Mouse (Mus musculus): ENCODE results near the gene Sdsl. TPM values are rescaled to one million over a fixed set of nuclear protein-coding genes. Genes with fewer than 3 reads are reported as not detected.
A peak's percentile ranks its signal among the peaks of the same experiment; 100 is the strongest.

Sdsl gene
- polyA plus RNA-seq, 1 experiment from 2014 or later: 14.1 TPM

DNA sequence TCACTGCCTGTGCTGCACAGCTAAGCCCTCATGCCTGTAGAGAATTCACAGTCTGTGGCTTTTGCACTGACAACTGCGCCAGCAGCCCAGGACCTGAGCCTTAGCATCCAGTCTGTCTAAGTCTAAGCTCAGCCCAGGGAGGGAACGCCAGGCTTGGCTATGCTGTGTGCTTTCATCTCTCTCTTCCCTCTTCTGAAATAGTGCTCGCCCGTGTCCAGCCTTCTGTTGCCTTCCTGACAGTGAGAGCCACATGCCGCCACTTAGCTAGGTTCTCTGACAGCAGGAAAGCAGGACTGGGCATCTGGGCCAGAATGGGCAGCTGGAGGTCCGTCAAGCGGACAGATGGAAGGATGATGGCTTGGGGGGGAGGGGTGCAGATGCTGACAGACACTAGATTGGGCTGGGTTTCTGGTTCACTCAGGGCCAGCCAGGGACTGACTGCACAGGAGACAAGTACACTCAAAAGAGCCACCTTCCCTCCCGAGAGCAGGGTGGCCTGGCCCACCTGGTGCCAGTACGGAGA is 21.3 kb upstream of the Sdsl start:
- Histone ChIP-seq H3K27me3 (ENCODE audit: control insufficient read depth, insufficient read depth, low read length) (no peaks in the 10 kb centered on the region), H3K4me3 (ENCODE audit: control insufficient read depth in 1 of 2, insufficient read depth in 1 of 2, low read depth in 1 of 2, low read length in 2 of 2) (no peak overlapping the region), H3K4me2 (ENCODE audit: low read length) (no peak overlapping the region), H3K9ac (ENCODE audit: low read length) (no peak overlapping the region), H3K9me3 (ENCODE audit: control insufficient read depth, low read length) (no peaks in the 10 kb centered on the region), H3K27ac (replicated peaks in 1 of 2; ENCODE audit: control insufficient read depth in 1 of 2, insufficient read depth in 1 of 2, low read depth in 2 of 2, low read length in 2 of 2) (no peak overlapping the region), H3K4me1 (ENCODE audit: control insufficient read depth in 2 of 2, insufficient read depth in 2 of 2, low read length in 2 of 2) (peaks cover 8 to 10% of the 10 kb centered on the region in 2 experiments), H3K36me3 (ENCODE audit: control insufficient read depth, insufficient read depth, low read length) (peaks cover 33% of the 10 kb centered on the region)
- no peak for ATAC-seq (ENCODE audit: insufficient number of reproducible peaks, insufficient read depth, low FRiP score, low read depth)
- WGBS: 84% methylated on average over 9 of the region's 9 CpGs

DNA sequence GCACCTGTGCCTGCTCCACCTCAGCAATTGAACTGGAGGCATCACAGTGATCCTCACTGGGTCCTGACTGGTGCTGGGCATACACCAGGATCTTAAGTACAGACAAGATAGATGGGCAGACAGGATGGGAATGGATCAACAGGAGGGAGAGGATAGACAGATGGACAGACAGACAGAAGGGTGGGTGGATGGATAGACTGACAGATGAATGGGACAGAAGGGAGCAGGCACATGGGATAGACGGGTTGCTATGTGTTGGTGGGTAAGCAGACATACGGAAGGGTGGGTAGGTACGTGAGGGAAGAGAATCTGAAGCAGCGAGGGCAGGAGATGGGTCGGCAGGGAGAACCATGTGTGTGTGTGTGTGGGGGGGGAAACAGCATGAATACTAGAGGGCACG is 20.8 kb upstream of the Sdsl start:
- Histone ChIP-seq H3K9me3 (ENCODE audit: control insufficient read depth, low read length) (no peaks in the 10 kb centered on the region), H3K4me2 (ENCODE audit: low read length) (no peak overlapping the region), H3K27me3 (ENCODE audit: control insufficient read depth, insufficient read depth, low read length) (no peaks in the 10 kb centered on the region), H3K4me3 (ENCODE audit: control insufficient read depth in 1 of 2, insufficient read depth in 1 of 2, low read depth in 1 of 2, low read length in 2 of 2) (no peak overlapping the region), H3K27ac (replicated peaks in 1 of 2; ENCODE audit: control insufficient read depth in 1 of 2, insufficient read depth in 1 of 2, low read depth in 2 of 2, low read length in 2 of 2) (no peak overlapping the region), H3K4me1 (ENCODE audit: control insufficient read depth in 2 of 2, insufficient read depth in 2 of 2, low read length in 2 of 2) (peaks cover 8 to 10% of the 10 kb centered on the region in 2 experiments), H3K36me3 (ENCODE audit: control insufficient read depth, insufficient read depth, low read length) (peaks cover 29% of the 10 kb centered on the region), H3K9ac (ENCODE audit: low read length) (no peak overlapping the region)
- ATAC-seq (ENCODE audit: insufficient number of reproducible peaks, insufficient read depth, low FRiP score, low read depth): no peak
- 94% methylated on average over 6 of the region's 6 CpGs for WGBS

DNA sequence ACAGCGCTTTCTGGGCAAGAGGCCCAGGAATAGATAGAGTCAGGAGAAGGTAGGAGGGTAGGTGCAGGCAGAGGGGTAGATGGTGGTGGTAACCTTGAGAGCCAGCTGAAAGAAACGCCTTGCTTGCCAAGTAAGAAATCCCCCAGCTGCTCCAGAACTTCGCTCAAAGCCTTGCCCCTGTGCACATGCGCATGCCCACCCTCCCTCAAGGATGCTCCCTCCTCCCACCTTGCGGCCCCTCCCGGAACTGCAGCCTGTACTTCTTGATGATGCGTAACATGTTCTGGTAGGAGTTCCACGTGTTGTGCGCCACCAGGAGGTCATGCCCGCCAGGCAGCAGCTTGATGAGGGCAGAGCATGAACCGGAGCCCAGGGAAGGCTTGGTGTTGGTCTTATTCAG is 19.8 kb upstream of the Sdsl start:
- Histone ChIP-seq H3K27me3 (ENCODE audit: control insufficient read depth, insufficient read depth, low read length) (no peaks in the 10 kb centered on the region), H3K4me1 (ENCODE audit: control insufficient read depth in 2 of 2, insufficient read depth in 2 of 2, low read length in 2 of 2) (peaks cover 8 to 10% of the 10 kb centered on the region in 2 experiments), H3K4me3 (ENCODE audit: control insufficient read depth in 1 of 2, insufficient read depth in 1 of 2, low read depth in 1 of 2, low read length in 2 of 2) (no peak overlapping the region), H3K4me2 (ENCODE audit: low read length) (no peak overlapping the region), H3K9me3 (ENCODE audit: control insufficient read depth, low read length) (no peaks in the 10 kb centered on the region), H3K27ac (replicated peaks in 1 of 2; ENCODE audit: control insufficient read depth in 1 of 2, insufficient read depth in 1 of 2, low read depth in 2 of 2, low read length in 2 of 2) (no peak overlapping the region), H3K9ac (ENCODE audit: low read length) (no peak overlapping the region), H3K36me3 (ENCODE audit: control insufficient read depth, insufficient read depth, low read length) (peaks cover 34% of the 10 kb centered on the region)
- WGBS: 72% methylated on average over 11 of the region's 11 CpGs
- no peak for ATAC-seq (ENCODE audit: insufficient number of reproducible peaks, insufficient read depth, low FRiP score, low read depth)

DNA sequence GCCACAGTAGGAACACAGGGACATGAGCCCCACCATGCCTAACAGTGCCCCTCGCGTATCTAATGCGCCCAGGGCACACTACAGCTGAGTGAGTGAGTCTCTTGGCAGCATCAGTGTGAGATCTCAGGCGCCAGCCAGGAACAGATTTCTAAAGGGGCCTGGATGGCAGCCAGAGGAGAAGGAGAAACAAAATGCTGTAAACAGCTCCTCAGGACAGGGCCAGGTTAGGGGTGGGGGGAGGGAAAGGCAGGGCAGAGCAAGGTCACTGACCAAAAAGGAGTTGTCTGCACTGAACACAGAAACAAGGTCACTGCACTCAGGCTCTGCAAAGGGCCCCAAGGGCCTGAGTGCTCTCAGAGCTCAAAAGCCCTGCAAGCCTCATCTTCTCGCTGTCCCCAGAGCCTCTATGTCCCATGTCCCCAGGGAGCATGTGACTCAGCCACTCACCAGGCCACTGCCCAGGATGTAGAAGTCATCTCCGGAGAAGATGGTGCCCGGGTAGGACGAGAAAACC is 18.1 kb upstream of the Sdsl start:
- 48% methylated on average over 8 of the region's 8 CpGs for WGBS
- Histone ChIP-seq H3K9me3 (ENCODE audit: control insufficient read depth, low read length) (no peaks in the 10 kb centered on the region), H3K4me1 (ENCODE audit: control insufficient read depth in 2 of 2, insufficient read depth in 2 of 2, low read length in 2 of 2) (peaks cover 8 to 10% of the 10 kb centered on the region in 2 experiments), H3K4me3 (ENCODE audit: control insufficient read depth in 1 of 2, insufficient read depth in 1 of 2, low read depth in 1 of 2, low read length in 2 of 2) (no peak overlapping the region), H3K9ac (ENCODE audit: low read length) (0 out of 2 replicates have a peak overlapping the region, but pooled peaks have one; percentile 0), H3K36me3 (ENCODE audit: control insufficient read depth, insufficient read depth, low read length) (peaks cover 48% of the 10 kb centered on the region), H3K27ac (replicated peaks in 1 of 2; ENCODE audit: control insufficient read depth in 1 of 2, insufficient read depth in 1 of 2, low read depth in 2 of 2, low read length in 2 of 2) (peak overlapping the region; percentile 59 to 71), H3K27me3 (ENCODE audit: control insufficient read depth, insufficient read depth, low read length) (no peaks in the 10 kb centered on the region), H3K4me2 (ENCODE audit: low read length) (no peak overlapping the region)
- no peak for ATAC-seq (ENCODE audit: insufficient number of reproducible peaks, insufficient read depth, low FRiP score, low read depth)

DNA sequence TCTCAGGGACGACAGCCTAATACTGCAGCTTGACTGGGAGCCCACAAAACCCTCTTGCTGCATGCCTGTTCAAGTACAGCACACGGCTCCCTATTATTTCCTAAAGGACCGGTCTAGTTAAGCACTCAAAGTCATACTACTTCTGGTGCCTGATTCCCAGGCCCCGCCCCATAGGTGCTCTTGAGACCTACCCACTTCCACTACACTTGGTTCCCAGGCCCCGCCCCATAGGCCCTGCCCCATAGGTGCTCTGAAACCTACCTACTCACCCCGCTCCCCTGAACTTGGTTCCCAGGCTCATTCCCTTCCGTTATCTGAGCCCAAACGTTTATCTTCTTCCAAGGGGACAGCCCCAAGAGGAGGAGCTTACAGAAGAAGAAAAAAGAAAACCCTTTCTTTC is 15.2 kb upstream of the Sdsl start:
- Histone ChIP-seq H3K4me2 (ENCODE audit: low read length) (no peak overlapping the region), H3K27me3 (ENCODE audit: control insufficient read depth, insufficient read depth, low read length) (no peaks in the 10 kb centered on the region), H3K9me3 (ENCODE audit: control insufficient read depth, low read length) (no peaks in the 10 kb centered on the region), H3K4me3 (ENCODE audit: control insufficient read depth in 1 of 2, insufficient read depth in 1 of 2, low read depth in 1 of 2, low read length in 2 of 2) (no peak overlapping the region), H3K4me1 (ENCODE audit: control insufficient read depth in 2 of 2, insufficient read depth in 2 of 2, low read length in 2 of 2) (peaks cover 8 to 10% of the 10 kb centered on the region in 2 experiments), H3K9ac (ENCODE audit: low read length) (no peak overlapping the region), H3K36me3 (ENCODE audit: control insufficient read depth, insufficient read depth, low read length) (peaks cover 50% of the 10 kb centered on the region), H3K27ac (replicated peaks in 1 of 2; ENCODE audit: control insufficient read depth in 1 of 2, insufficient read depth in 1 of 2, low read depth in 2 of 2, low read length in 2 of 2) (no peak overlapping the region)
- WGBS: 78% methylated on average over 8 of the region's 8 CpGs
- no peak for ATAC-seq (ENCODE audit: insufficient number of reproducible peaks, insufficient read depth, low FRiP score, low read depth)

DNA sequence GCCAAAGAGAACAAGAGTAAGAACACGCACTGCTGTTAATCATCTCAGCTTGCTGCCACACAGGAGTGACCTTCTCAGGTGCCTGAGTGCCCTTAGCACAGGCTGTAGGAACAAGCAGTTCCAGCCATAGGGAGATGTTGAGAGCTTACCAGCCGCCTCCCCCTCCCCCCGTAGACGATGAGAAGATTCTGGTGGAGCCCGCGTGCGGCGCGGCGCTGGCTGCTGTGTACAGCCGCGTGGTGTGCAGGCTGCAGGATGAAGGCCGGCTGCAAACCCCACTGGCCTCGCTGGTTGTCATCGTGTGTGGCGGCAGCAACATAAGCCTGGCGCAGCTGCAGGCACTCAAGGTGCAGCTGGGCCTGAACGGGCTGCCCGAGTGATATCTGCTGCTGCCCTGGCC is 10.8 kb upstream of the Sdsl start:
- H3K36me3 ChIP-seq (ENCODE audit: control insufficient read depth, insufficient read depth, low read length): peaks cover 38% of the 10 kb centered on the region
- H3K4me3 ChIP-seq (ENCODE audit: control insufficient read depth in 1 of 2, insufficient read depth in 1 of 2, low read depth in 1 of 2, low read length in 2 of 2): no peak overlapping the region
- WGBS: 76% methylated on average over 19 of the region's 19 CpGs
- no peak overlapping the region for H3K9ac ChIP-seq (ENCODE audit: low read length)
- no peak overlapping the region for H3K27ac ChIP-seq (replicated peaks in 1 of 2; ENCODE audit: control insufficient read depth in 1 of 2, insufficient read depth in 1 of 2, low read depth in 2 of 2, low read length in 2 of 2)
- no peaks in the 10 kb centered on the region for H3K9me3 ChIP-seq (ENCODE audit: control insufficient read depth, low read length)
- no peak overlapping the region for H3K4me2 ChIP-seq (ENCODE audit: low read length)
- H3K27me3 ChIP-seq (ENCODE audit: control insufficient read depth, insufficient read depth, low read length): no peaks in the 10 kb centered on the region
- no peaks in the 10 kb centered on the region for H3K4me1 ChIP-seq (ENCODE audit: control insufficient read depth in 2 of 2, insufficient read depth in 2 of 2, low read length in 2 of 2)
- ATAC-seq (ENCODE audit: insufficient number of reproducible peaks, insufficient read depth, low FRiP score, low read depth): no peak

DNA sequence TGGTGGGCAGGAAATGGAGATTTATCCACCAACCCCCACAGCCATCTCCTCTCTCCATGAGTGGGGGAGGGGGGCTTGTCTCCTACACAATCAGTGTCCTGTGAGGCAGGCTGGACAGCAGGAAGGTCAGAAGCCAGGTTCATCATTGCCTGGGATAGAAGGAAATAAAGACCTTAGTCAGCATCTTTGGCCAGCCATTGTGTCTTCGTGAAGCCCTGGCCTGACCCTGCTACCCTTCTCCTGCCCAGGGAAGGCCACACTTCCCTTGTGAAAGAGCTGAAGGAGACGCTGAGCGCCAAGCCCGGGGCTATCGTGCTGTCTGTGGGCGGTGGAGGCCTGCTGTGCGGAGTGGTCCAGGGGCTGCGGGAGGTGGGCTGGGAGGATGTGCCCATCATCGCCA is 8.6 kb upstream of the Sdsl start:
- Histone ChIP-seq H3K4me1 (ENCODE audit: control insufficient read depth in 2 of 2, insufficient read depth in 2 of 2, low read length in 2 of 2) (peaks cover under 1 to 3% of the 10 kb centered on the region in 2 experiments; a peak in 2 of 4 replicates), H3K9ac (ENCODE audit: low read length) (no peak overlapping the region), H3K36me3 (ENCODE audit: control insufficient read depth, insufficient read depth, low read length) (peaks cover 17% of the 10 kb centered on the region), H3K4me2 (ENCODE audit: low read length) (no peak overlapping the region), H3K27me3 (ENCODE audit: control insufficient read depth, insufficient read depth, low read length) (0 out of 2 replicates have a peak, but pooled peaks cover 3% of the 10 kb centered on the region), H3K27ac (replicated peaks in 1 of 2; ENCODE audit: control insufficient read depth in 1 of 2, insufficient read depth in 1 of 2, low read depth in 2 of 2, low read length in 2 of 2) (no peak overlapping the region), H3K4me3 (ENCODE audit: control insufficient read depth in 1 of 2, insufficient read depth in 1 of 2, low read depth in 1 of 2, low read length in 2 of 2) (no peak overlapping the region), H3K9me3 (ENCODE audit: control insufficient read depth, low read length) (no peaks in the 10 kb centered on the region)
- 69% methylated on average over 9 of the region's 9 CpGs for WGBS
- no peak for ATAC-seq (ENCODE audit: insufficient number of reproducible peaks, insufficient read depth, low FRiP score, low read depth)

DNA sequence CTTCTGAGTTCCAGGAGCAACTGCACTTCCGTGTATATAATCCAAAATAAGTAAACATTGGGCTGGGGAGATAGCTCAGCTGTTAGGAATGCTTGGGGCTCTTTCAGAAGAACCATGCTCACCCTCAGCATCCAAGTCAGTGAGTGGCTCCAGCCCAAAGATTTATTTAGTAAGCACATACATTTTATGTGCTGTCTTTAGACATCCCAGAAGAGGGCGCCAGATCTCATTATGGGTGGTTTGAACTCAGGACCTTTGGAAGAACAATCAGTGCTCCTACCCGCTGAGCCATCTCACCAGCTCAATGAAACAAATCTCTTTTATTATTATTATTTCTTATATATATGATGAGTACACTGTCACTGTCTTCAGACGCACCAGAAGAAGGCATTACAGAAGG is 6.9 kb upstream of the Sdsl start:
- H3K9me3 ChIP-seq (ENCODE audit: control insufficient read depth, low read length): no peaks in the 10 kb centered on the region
- H3K27me3 ChIP-seq (ENCODE audit: control insufficient read depth, insufficient read depth, low read length): 0 out of 2 replicates have a peak, but pooled peaks cover 3% of the 10 kb centered on the region
- peaks cover 2 to 4% of the 10 kb centered on the region in 2 experiments; a peak in 2 of 4 replicates for H3K4me1 ChIP-seq (ENCODE audit: control insufficient read depth in 2 of 2, insufficient read depth in 2 of 2, low read length in 2 of 2)
- ATAC-seq (ENCODE audit: insufficient number of reproducible peaks, insufficient read depth, low FRiP score, low read depth): no peak
- no peak overlapping the region for H3K27ac ChIP-seq (replicated peaks in 1 of 2; ENCODE audit: control insufficient read depth in 1 of 2, insufficient read depth in 1 of 2, low read depth in 2 of 2, low read length in 2 of 2)
- WGBS: 60% methylated on average over 4 of the region's 4 CpGs
- H3K9ac ChIP-seq (ENCODE audit: low read length): no peak overlapping the region
- no peak overlapping the region for H3K4me2 ChIP-seq (ENCODE audit: low read length)
- H3K4me3 ChIP-seq (ENCODE audit: control insufficient read depth in 1 of 2, insufficient read depth in 1 of 2, low read depth in 1 of 2, low read length in 2 of 2): no peak overlapping the region
- 0 out of 2 replicates have a peak, but pooled peaks cover under 1% of the 10 kb centered on the region for H3K36me3 ChIP-seq (ENCODE audit: control insufficient read depth, insufficient read depth, low read length)
